Mouse (Mus musculus) retina, postnatal 1 day (tissue): ENCODE results near the gene Siah2.

Experiments
- DNase-seq: peaks from one replicate; pipeline ENCODE4 v3.0.0-alpha.2; 2012

Siah2 gene

GRCm38 (mm10) chr3:58693331-58693730, 1.1 kb upstream of the Siah2 start:
- no peak for DNase-seq

- peak; percentile 67 for DNase-seq
Measured at GRCm38 (mm10) chr3:58691374-58691939, 743 bp downstream of the Siah2 start.

- peak; percentile 81 for DNase-seq
Measured at GRCm38 (mm10) chr3:58690619-58691373, 1.4 kb downstream of the Siah2 start.

GRCm38 (mm10) chr3:58689721-58690120, 2.5 kb downstream of the Siah2 start:
- DNase-seq = no peak

DNA sequence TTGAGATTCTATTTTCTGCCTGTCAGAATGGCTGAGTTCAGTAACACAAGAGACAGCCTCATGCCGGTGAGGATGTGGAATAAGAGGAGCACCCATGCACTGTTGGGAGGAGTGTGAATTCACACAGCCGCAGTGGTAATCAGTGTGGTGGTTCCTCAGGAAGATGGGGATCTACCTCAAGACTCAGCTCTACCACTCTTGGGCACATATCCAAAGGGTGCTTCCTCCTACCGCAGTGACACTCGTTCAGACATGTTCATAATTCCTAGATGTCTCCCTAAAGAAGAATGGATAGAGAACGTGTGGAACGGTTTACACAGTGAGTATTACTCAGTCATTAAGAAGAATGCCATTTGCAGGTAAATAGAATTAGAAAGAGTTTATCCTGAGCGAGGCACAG, 3.1 kb downstream of the Siah2 start:
- no peak for DNase-seq

- no peak for DNase-seq
Measured at GRCm38 (mm10) chr3:58688551-58688950, 3.6 kb downstream of the Siah2 start.

DNA sequence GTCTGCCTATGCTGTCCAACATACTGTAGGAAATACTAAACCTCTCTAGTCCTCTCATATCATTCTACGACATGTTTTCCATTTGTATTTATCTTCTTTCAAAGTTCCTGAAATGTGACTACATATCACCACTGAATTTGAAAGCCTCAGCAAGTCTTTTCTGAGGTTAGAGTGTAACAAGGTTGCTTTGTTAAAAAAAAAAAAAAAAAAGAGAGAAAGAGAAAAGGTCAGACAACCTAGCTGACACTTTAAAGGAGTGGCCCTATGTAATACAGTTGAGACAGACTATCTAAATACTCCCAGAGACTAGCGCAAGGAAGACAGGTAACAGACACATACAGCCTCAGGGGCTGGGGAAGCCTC, 5.3 kb downstream of the Siah2 start:
- no peak for DNase-seq

- DNase-seq = no peak
Measured at GRCm38 (mm10) chr3:58686206-58686921, 5.8 kb downstream of the Siah2 start.

DNA sequence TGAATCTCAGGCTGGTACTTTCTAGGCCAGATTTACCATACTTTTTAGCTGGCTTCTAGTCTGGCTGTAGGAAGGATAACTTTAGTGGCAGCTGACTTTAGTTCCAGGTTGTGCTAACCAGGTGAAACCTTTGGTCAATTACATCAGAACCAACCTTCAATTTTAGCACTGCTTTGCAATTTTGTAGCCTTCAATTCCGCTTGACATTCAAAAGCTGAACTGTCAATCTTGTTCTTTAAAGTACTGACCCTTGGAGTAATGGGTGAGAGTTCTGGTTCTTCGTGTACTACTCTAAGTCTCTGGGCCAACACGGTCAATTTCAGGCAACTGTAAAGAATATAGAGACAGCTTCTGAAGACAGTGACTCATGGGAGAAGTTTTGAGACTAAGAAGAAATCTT, 6.8 kb downstream of the Siah2 start:
- no peak for DNase-seq

DNA sequence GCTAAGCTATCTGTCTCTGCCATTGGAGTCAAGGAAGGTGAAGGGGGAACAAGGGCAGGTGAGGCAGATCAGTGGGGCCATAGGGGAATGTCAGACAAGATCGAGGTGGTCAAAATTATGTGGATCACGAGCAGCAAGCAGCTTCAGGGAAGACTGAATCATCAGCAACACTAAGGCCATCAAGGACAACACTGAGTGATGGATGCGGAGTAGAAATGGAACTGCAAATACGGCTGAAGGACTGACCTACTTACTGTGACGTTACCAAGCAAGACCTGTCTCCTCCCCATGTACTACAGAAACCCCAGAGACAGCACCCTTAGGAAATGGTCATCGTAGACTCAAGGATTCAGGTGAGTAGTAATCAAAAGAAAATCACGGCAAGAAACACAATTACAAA, 8.9 kb downstream of the Siah2 start:
- no peak for DNase-seq

GRCm38 (mm10) chr3:58682336-58682735, 9.9 kb downstream of the Siah2 start:
- no peak for DNase-seq

- DNase-seq = no peak
Measured at GRCm38 (mm10) chr3:58681831-58682230, 10.4 kb downstream of the Siah2 start.

DNA sequence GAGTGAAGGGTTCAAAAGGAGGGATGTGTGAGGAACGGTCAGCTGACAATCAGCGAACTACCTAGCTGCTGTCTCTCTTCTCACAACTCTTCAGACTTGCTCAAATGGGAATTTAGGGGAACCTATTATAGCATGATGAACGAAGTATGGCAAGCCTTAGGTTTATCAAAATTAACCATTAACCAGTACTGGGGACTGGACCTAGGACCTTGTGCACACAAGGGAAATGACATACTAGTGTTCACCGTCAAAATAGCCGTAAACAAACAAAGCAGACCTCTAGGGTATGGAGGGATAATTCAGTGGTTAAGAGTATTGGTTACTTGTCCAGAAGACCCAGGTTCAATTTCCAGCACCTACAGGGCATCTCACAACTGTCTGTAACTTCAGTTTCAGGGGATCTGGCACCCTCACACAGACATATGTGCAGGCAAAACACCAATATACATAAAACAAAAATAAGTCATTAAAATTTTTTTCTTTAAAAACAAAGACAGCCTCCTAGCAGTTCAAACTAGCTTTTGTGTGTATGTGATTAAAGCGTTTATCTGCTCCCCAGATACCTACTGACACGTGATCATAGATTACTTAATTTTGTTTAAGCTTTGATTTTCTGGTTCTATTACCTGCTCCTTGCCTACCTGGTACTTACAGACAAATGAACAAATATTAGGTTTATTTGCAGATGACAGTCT, 11.1 kb downstream of the Siah2 start:
- DNase-seq = no peak

DNA sequence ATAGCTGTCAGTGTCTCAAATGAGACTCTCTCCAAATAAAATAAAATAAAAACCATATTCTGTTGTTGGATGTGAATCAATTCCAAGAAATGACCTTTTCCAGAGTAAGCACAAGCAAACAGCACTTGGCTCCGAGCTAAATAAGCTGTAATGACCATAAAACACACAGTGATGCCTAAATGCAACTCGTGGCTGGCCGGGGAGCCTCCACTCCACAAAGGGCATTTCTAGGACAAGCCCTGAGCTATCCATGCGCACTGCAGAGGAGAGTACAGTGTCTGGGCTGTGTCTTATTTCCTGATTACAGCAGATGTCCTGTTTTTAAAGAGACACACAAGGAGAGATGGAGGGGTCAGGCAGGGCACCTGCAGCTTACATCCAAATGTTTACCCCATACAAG, 12.2 kb downstream of the Siah2 start:
- peak; percentile 50 for DNase-seq

GRCm38 (mm10) chr3:58678905-58679304, 13.3 kb downstream of the Siah2 start:
- DNase-seq = peak; percentile 85

DNA sequence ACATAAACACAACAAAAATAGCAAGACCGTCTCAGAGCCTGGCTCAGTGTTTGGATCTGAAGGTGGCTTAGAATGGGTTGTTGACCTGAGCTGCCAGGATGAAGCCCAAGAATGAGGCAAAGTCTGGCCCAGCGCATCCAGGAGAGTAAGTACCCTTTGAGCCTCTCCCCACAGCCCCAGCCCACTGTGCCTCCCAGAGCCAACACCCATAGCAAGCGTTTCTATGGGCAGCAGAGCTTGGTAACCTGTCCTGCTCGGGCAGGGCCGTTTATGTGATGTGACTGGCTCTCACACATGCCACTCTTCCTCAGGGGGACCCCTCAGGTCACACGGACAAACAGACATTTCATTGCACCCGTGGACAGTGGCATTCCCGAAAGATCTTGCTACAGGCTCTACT, 13.8 kb downstream of the Siah2 start:
- peak; percentile 54 for DNase-seq

GRCm38 (mm10) chr3:58677615-58678014, 14.6 kb downstream of the Siah2 start:
- peak; percentile 49 for DNase-seq

GRCm38 (mm10) chr3:58673295-58673694, 18.9 kb downstream of the Siah2 start:
- no peak for DNase-seq

- no peak for DNase-seq
Measured at GRCm38 (mm10) chr3:58672481-58673183, 19.6 kb downstream of the Siah2 start.

- DNase-seq = no peak
Measured at GRCm38 (mm10) chr3:58671616-58672250, 20.5 kb downstream of the Siah2 start.

- DNase-seq = no peak
Measured at GRCm38 (mm10) chr3:58663970-58664369, 28.2 kb downstream of the Siah2 start.

- DNase-seq = no peak
Measured at GRCm38 (mm10) chr3:58660636-58661035, 31.6 kb downstream of the Siah2 start.
